Mouse (Mus musculus): Measurements from ENCODE around the gene T. TPM values are rescaled to one million over a fixed set of nuclear protein-coding genes. Genes with fewer than 3 reads are reported as not detected.
"Not testable (repeated sequence)": the region's sequence is repeated elsewhere in the genome, so short reads cannot be mapped to it uniquely, and the experiment has no call there.

T gene
- polyA plus RNA-seq, 1 experiment from 2014 or later = 0.12 TPM

DNA sequence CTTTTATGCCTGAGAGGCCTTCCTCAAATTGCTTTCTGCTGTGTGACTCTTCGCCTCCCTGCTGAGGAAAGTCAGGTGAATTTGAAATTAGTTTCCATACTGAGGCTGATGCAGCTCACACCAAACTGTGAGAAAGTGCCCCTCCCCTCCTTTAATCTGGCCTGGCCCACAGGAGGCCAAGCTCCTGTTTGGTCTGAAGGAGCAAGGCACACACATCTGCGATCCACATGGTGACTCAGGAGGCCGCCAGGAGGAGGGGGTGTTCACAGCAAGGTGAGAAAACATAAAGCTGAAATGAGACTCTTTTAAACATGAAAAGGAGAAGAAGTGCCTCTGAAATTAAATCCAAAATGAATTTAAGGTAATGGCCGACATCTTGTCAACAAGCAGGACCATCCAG lies 37.9 kb upstream of the T start:
- Histone ChIP-seq H3K9ac (ENCODE audit: low read depth, low read length) (no peak overlapping the region), H3K4me2 (replicated peaks; ENCODE audit: low read depth) (no peak overlapping the region), H3K4me3 (ENCODE audit: low read depth, low read length) (no peak overlapping the region), H3K9me3 (ENCODE audit: control insufficient read depth) (no peaks in the 10 kb centered on the region), H3K4me1 (replicated peaks; ENCODE audit: control insufficient read depth, insufficient read depth, low read length) (no peaks in the 10 kb centered on the region), H3K36me3 (ENCODE audit: control insufficient read depth, insufficient read depth) (no peaks in the 10 kb centered on the region), H3K27me3 (replicated peaks; ENCODE audit: control insufficient read depth, insufficient read depth, low read length) (no peaks in the 10 kb centered on the region), H3K27ac (ENCODE audit: low read depth, low read length) (no peak overlapping the region)
- no peak for TF ChIP-seq CTCF (IDR thresholded peaks at IDR 0.05; ENCODE audit: low read depth)
- WGBS = 70% methylated on average over 4 of the region's 4 CpGs
- ATAC-seq = no peak

DNA sequence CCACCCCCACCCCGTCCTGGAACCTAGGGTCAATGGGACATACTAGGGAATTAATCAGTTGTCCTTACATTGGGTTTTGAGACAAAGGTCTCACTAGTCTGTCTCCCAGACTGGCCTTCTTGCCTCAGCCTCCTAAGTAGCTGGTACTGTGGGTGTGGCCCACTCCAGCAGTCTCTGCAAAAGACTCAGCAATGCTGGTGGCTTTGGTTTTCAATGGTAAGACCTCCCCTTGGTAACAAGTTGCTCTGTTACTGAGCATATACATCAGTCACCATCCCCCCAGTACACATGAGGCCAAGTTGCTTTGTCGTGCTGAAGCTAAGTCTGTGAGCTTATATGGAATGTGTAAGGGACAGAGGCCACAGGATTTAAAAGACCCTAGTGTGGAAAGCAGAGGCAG lies 36.3 kb upstream of the T start:
- no peak for ATAC-seq
- no peak for TF ChIP-seq CTCF (IDR thresholded peaks at IDR 0.05; ENCODE audit: low read depth)
- Histone ChIP-seq H3K9ac (ENCODE audit: low read depth, low read length) (no peak overlapping the region), H3K27me3 (replicated peaks; ENCODE audit: control insufficient read depth, insufficient read depth, low read length) (no peaks in the 10 kb centered on the region), H3K27ac (ENCODE audit: low read depth, low read length) (no peak overlapping the region), H3K36me3 (ENCODE audit: control insufficient read depth, insufficient read depth) (no peaks in the 10 kb centered on the region), H3K9me3 (ENCODE audit: control insufficient read depth) (no peaks in the 10 kb centered on the region), H3K4me1 (replicated peaks; ENCODE audit: control insufficient read depth, insufficient read depth, low read length) (no peaks in the 10 kb centered on the region), H3K4me3 (ENCODE audit: low read depth, low read length) (no peak overlapping the region), H3K4me2 (replicated peaks; ENCODE audit: low read depth) (no peak overlapping the region)
- WGBS = 66% methylated on average over 2 of the region's 2 CpGs

GRCm38 (mm10) chr17:8403932-8404331 lies 30.3 kb upstream of the T start:
- H3K27me3 ChIP-seq (replicated peaks; ENCODE audit: control insufficient read depth, insufficient read depth, low read length); ATAC-seq; H3K4me2 ChIP-seq (replicated peaks; ENCODE audit: low read depth); H3K36me3 ChIP-seq (ENCODE audit: control insufficient read depth, insufficient read depth); H3K9ac ChIP-seq (ENCODE audit: low read depth, low read length); H3K9me3 ChIP-seq (ENCODE audit: control insufficient read depth); H3K27ac ChIP-seq (ENCODE audit: low read depth, low read length); H3K4me3 ChIP-seq (ENCODE audit: low read depth, low read length); H3K4me1 ChIP-seq (replicated peaks; ENCODE audit: control insufficient read depth, insufficient read depth, low read length): not testable (repeated sequence)
- 23% methylated on average over 5 of the region's 8 CpGs for WGBS

GRCm38 (mm10) chr17:8406285-8406684 lies 27.9 kb upstream of the T start:
- H3K9me3 ChIP-seq (ENCODE audit: control insufficient read depth) = no peaks in the 10 kb centered on the region

GRCm38 (mm10) chr17:8408002-8408401 lies 26.2 kb upstream of the T start:
- not testable (repeated sequence) for H3K27me3 ChIP-seq (replicated peaks; ENCODE audit: control insufficient read depth, insufficient read depth, low read length); H3K9ac ChIP-seq (ENCODE audit: low read depth, low read length); H3K4me1 ChIP-seq (replicated peaks; ENCODE audit: control insufficient read depth, insufficient read depth, low read length); H3K9me3 ChIP-seq (ENCODE audit: control insufficient read depth); ATAC-seq; H3K36me3 ChIP-seq (ENCODE audit: control insufficient read depth, insufficient read depth); H3K4me2 ChIP-seq (replicated peaks; ENCODE audit: low read depth); H3K27ac ChIP-seq (ENCODE audit: low read depth, low read length); H3K4me3 ChIP-seq (ENCODE audit: low read depth, low read length)
- WGBS = 75% methylated on average over 4 of the region's 4 CpGs

More at GRCm38 (mm10) chr17:8406285-8406684, 27.9 kb upstream of the T start:
- Histone ChIP-seq H3K4me3 (ENCODE audit: low read depth, low read length) (no peak overlapping the region), H3K9ac (ENCODE audit: low read depth, low read length) (no peak overlapping the region), H3K36me3 (ENCODE audit: control insufficient read depth, insufficient read depth) (no peaks in the 10 kb centered on the region), H3K27me3 (replicated peaks; ENCODE audit: control insufficient read depth, insufficient read depth, low read length) (no peaks in the 10 kb centered on the region), H3K4me2 (replicated peaks; ENCODE audit: low read depth) (no peak overlapping the region), H3K27ac (ENCODE audit: low read depth, low read length) (no peak overlapping the region), H3K4me1 (replicated peaks; ENCODE audit: control insufficient read depth, insufficient read depth, low read length) (no peaks in the 10 kb centered on the region)
- no peak for ATAC-seq
- 61% methylated on average over 6 of the region's 6 CpGs for WGBS
- TF ChIP-seq CTCF (IDR thresholded peaks at IDR 0.05; ENCODE audit: low read depth) = no peak

GRCm38 (mm10) chr17:8408589-8409295 lies 25.5 kb upstream of the T start:
- peak; percentile 31 for ATAC-seq
- Histone ChIP-seq H3K9me3 (ENCODE audit: control insufficient read depth) (no peaks in the 10 kb centered on the region), H3K27me3 (replicated peaks; ENCODE audit: control insufficient read depth, insufficient read depth, low read length) (no peaks in the 10 kb centered on the region), H3K36me3 (ENCODE audit: control insufficient read depth, insufficient read depth) (no peaks in the 10 kb centered on the region), H3K27ac (ENCODE audit: low read depth, low read length) (no peak overlapping the region), H3K4me1 (replicated peaks; ENCODE audit: control insufficient read depth, insufficient read depth, low read length) (peaks cover 2% of the 10 kb centered on the region), H3K4me3 (ENCODE audit: low read depth, low read length) (no peak overlapping the region), H3K4me2 (replicated peaks; ENCODE audit: low read depth) (peak overlapping the region; percentile 30), H3K9ac (ENCODE audit: low read depth, low read length) (no peak overlapping the region)
- 10% methylated on average over 16 of the region's 16 CpGs for WGBS
- TF ChIP-seq CTCF (IDR thresholded peaks at IDR 0.05; ENCODE audit: low read depth) = 0 out of 2 replicates have a peak, but pooled peaks have one; percentile 2

GRCm38 (mm10) chr17:8410330-8410729 lies 23.9 kb upstream of the T start:
- H3K9ac ChIP-seq (ENCODE audit: low read depth, low read length) = no peak overlapping the region
- no peak overlapping the region for H3K4me3 ChIP-seq (ENCODE audit: low read depth, low read length)
- WGBS = 51% methylated on average over 2 of the region's 2 CpGs
- no peak for TF ChIP-seq CTCF (IDR thresholded peaks at IDR 0.05; ENCODE audit: low read depth)
- ATAC-seq = peak; percentile 25; the same call in 1 of the 2 replicates
- no peaks in the 10 kb centered on the region for H3K27me3 ChIP-seq (replicated peaks; ENCODE audit: control insufficient read depth, insufficient read depth, low read length)
- H3K9me3 ChIP-seq (ENCODE audit: control insufficient read depth) = no peaks in the 10 kb centered on the region
- peaks cover 2% of the 10 kb centered on the region for H3K4me1 ChIP-seq (replicated peaks; ENCODE audit: control insufficient read depth, insufficient read depth, low read length)
- no peak overlapping the region for H3K4me2 ChIP-seq (replicated peaks; ENCODE audit: low read depth)
- H3K36me3 ChIP-seq (ENCODE audit: control insufficient read depth, insufficient read depth) = no peaks in the 10 kb centered on the region
- no peak overlapping the region for H3K27ac ChIP-seq (ENCODE audit: low read depth, low read length)
